Mouse (Mus musculus) heart, embryonic 11.5 days (tissue): Measurements from ENCODE around the gene Flcn. TPM values are rescaled to one million over a fixed set of nuclear protein-coding genes. Genes with fewer than 3 reads are reported as not detected.

ENCODE experiments used
- ATAC-seq: fragments of 200-750 bp; cut with Nextera tagmentation; replicated peaks from 2 replicates; pipeline ENCODE4 v1.8.0; 2017; ENCODE audit warnings: moderate library complexity; ENCODE audit not compliant: insufficient number of reproducible peaks, low FRiP score, low TSS enrichment
- H3K27ac ChIP-seq: fragments of 300-500 bp; sonication (generic); 2 replicates; pipeline ENCODE4 v1.5.1; 2014; ENCODE audit warnings: mild to moderate bottlenecking, low read depth, low read length
- H3K27me3 ChIP-seq: fragments of 300-500 bp; sonication (generic); 2 replicates; pipeline ENCODE4 v1.6.1; 2014; ENCODE audit warnings: mild to moderate bottlenecking, low read length, mixed read lengths; ENCODE audit not compliant: control insufficient read depth, insufficient read depth
- H3K36me3 ChIP-seq: fragments of 300-500 bp; sonication (generic); 2 replicates; pipeline ENCODE4 v1.6.1; 2014; ENCODE audit warnings: mild to moderate bottlenecking, low read length, moderate library complexity, mixed read lengths; ENCODE audit not compliant: control insufficient read depth, insufficient read depth
- H3K4me1 ChIP-seq: fragments of 300-500 bp; sonication (generic); 2 replicates; pipeline ENCODE4 v1.6.1; 2014; ENCODE audit warnings: low read length; ENCODE audit not compliant: control insufficient read depth, insufficient read depth
- H3K4me2 ChIP-seq: fragments of 300-500 bp; sonication (generic); 2 replicates; pipeline ENCODE4 v1.6.1; 2014; ENCODE audit warnings: mild to moderate bottlenecking, moderate library complexity
- H3K4me3 ChIP-seq: fragments of 300-500 bp; sonication (generic); 2 replicates; pipeline ENCODE4 v1.5.1; 2014; ENCODE audit warnings: low read depth, low read length
- H3K9ac ChIP-seq: fragments of 300-500 bp; sonication (generic); 2 replicates; pipeline ENCODE4 v1.6.1; 2014; ENCODE audit warnings: mild to moderate bottlenecking, low read depth, low read length, moderate library complexity
- H3K9me3 ChIP-seq: fragments of 300-500 bp; sonication (generic); replicated peaks from 2 replicates; pipeline ENCODE4 v1.6.1; 2016; ENCODE audit warnings: low read length; ENCODE audit not compliant: control insufficient read depth
- WGBS: fragments of 180-500 bp; shearing (Covaris S2); extraction: QIAGEN DNeasy Blood & Tissue Kit; methylation state at CpG from one replicate; pipeline ENCODE4 v1.1.7; 2014; ENCODE audit not compliant: insufficient replicate concordance; 5-methylcytosine and 5-hydroxymethylcytosine counted together
- polyA plus RNA-seq: library from polyadenylated mRNA; unstranded; fragments of >200 nt; fragmentation: Nextera tagmentation; extraction: Ambion mirVana; gene quantifications from 2 replicates; pipeline ENCODE4 v1.2.1, GENCODE M21; 2014

Gene Flcn
- polyA plus RNA-seq, 1 experiment from 2014 or later: 21.4 TPM

GRCm38 (mm10) chr11:59769738-59770137 is 40.1 kb downstream of the Flcn start:
- Histone ChIP-seq H3K27ac (no peak overlapping the region), H3K27me3 (no peaks in the 10 kb centered on the region), H3K36me3 (peaks cover 49% of the 10 kb centered on the region), H3K4me2 (no peak overlapping the region), H3K4me3 (no peak overlapping the region), H3K4me1 (peaks cover 11% of the 10 kb centered on the region; the same call in 1 of the 2 replicates), H3K9ac (no peak overlapping the region), H3K9me3 (no peaks in the 10 kb centered on the region)
- ATAC-seq: no peak
- 44% methylated on average over 6 of the region's 6 CpGs for WGBS

- Histone ChIP-seq H3K4me2 (no peak overlapping the region), H3K4me3 (no peak overlapping the region), H3K9me3 (no peaks in the 10 kb centered on the region), H3K27ac (no peak overlapping the region; the same call in 1 of the 2 replicates), H3K4me1 (peaks cover 11% of the 10 kb centered on the region; the same call in 1 of the 2 replicates), H3K9ac (no peak overlapping the region), H3K27me3 (no peaks in the 10 kb centered on the region), H3K36me3 (peaks cover 49% of the 10 kb centered on the region)
- 81% methylated on average over 2 of the region's 2 CpGs for WGBS
- ATAC-seq: no peak
Measured at GRCm38 (mm10) chr11:59769307-59769706, 40.5 kb downstream of the Flcn start.

DNA sequence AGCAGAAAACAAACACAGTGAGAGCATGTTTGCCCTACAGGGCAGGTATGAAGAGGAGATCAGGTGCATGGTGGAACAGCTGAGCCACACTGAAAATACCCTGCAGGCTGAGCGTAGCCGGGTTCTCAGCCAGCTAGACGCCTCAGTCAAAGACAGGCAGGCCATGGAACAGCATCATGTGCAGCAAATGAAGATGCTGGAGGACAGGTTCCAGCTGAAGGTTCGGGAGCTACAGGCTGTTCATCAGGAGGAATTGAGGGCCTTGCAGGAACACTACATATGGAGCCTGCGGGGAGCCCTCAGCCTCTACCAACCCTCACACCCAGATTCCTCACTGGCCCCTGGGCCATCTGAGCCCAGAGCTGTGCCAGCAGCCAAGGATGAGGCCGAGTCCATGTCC is 49.0 kb downstream of the Flcn start:
- H3K27ac ChIP-seq: no peak overlapping the region
- H3K27me3 ChIP-seq: no peaks in the 10 kb centered on the region
- peaks cover 16% of the 10 kb centered on the region for H3K4me1 ChIP-seq
- ATAC-seq: no peak
- no peak overlapping the region for H3K9ac ChIP-seq
- H3K4me2 ChIP-seq: no peak overlapping the region
- WGBS: 96% methylated on average over 6 of the region's 6 CpGs
- no peak overlapping the region for H3K4me3 ChIP-seq
- H3K9me3 ChIP-seq: no peaks in the 10 kb centered on the region
- peaks cover 51% of the 10 kb centered on the region for H3K36me3 ChIP-seq

DNA sequence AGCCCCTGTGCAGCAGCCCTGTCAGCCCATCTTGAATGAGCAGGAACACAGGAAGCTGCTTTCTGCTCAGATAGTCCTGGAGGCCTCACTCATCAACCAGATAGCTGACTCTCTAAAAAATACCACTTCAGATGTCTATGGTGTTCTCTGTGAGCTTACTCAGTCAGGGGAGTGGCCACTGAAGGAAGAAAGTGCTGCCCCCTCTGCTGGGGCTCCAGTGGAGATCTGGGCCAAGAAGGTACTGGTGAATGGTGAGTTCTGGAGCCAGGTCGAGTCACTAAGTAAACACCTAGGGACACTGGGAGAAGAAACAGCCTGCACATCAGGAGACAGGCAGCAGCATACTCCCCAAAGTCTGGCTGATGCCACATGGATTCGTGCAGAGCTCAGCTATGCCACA is 50.2 kb downstream of the Flcn start:
- no peak for ATAC-seq
- peaks cover 47% of the 10 kb centered on the region for H3K36me3 ChIP-seq
- peaks cover 16% of the 10 kb centered on the region for H3K4me1 ChIP-seq
- H3K27me3 ChIP-seq: no peaks in the 10 kb centered on the region
- peak overlapping the region; percentile 16; the same call in 1 of the 2 replicates for H3K4me2 ChIP-seq
- no peak overlapping the region for H3K9ac ChIP-seq
- H3K9me3 ChIP-seq: no peaks in the 10 kb centered on the region
- no peak overlapping the region for H3K27ac ChIP-seq
- WGBS: 80% methylated on average over 2 of the region's 2 CpGs
- H3K4me3 ChIP-seq: no peak overlapping the region

DNA sequence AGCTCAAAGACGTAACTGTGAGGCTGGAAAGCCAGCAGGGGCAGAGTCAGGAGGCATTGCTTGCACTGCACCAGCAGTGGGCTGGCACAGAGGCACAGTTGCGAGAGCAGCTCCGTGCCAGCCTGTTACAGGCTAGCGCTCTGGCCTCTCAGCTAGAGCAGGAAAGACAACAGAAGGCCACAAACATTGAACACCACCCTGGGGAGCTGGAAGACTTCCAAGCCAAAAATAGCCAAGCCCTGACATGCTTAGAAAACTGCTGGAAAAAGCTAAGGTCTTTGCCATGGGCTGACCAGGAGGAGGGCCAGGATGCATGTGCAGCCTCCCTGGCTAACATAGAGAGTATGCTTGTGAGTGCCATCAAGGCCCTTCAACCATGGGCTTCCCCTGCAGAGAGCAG is 50.6 kb downstream of the Flcn start:
- H3K27me3 ChIP-seq: no peaks in the 10 kb centered on the region
- H3K36me3 ChIP-seq: peaks cover 47% of the 10 kb centered on the region
- H3K4me3 ChIP-seq: no peak overlapping the region
- H3K4me2 ChIP-seq: peak overlapping the region; percentile 16; the same call in 1 of the 2 replicates
- ATAC-seq: no peak
- WGBS: 65% methylated on average over 4 of the region's 4 CpGs
- H3K27ac ChIP-seq: no peak overlapping the region
- peak overlapping the region; percentile 31; the same call in 1 of the 2 replicates for H3K9ac ChIP-seq
- peaks cover 16% of the 10 kb centered on the region for H3K4me1 ChIP-seq
- H3K9me3 ChIP-seq: no peaks in the 10 kb centered on the region

DNA sequence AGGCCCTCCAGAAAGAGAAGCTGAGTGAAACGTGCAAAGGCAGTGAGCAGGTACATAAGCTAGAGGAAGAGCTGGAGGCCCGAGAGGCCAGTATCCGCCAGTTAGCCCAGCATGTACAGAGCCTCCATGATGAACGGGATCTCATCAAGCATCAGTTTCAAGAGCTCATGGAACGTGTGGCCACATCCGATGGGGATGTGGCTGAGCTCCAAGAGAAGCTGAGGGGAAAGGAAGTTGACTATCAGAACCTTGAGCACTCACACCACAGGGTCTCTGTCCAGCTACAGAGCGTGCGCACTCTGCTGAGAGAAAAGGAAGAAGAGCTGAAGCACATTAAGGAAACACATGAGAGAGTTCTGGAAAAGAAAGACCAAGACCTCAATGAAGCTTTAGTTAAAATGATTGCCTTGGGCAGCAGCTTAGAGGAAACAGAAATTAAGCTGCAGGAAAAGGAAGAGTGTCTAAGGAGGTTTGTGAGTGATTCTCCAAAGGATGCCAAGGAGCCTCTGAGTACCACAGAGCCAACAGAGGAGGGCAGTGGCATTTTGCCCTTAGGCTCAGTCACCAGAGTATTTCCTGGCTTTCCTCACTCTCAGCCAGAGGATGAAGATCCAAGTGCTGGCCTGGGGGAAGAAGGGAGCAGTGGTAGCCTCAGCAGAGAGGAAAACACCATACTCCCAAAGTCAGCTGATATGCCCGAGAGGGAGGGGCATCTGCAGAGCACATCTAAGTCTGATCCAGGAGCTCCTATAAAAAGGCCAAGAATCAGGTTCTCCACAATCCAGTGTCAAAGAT is 51.4 kb downstream of the Flcn start:
- no peak overlapping the region; the same call in 1 of the 2 replicates for H3K9ac ChIP-seq
- no peaks in the 10 kb centered on the region for H3K9me3 ChIP-seq
- peaks cover 16% of the 10 kb centered on the region for H3K4me1 ChIP-seq
- ATAC-seq: no peak
- H3K27me3 ChIP-seq: no peaks in the 10 kb centered on the region
- peaks cover 44% of the 10 kb centered on the region for H3K36me3 ChIP-seq
- no peak overlapping the region for H3K4me3 ChIP-seq
- 84% methylated on average over 9 of the region's 9 CpGs for WGBS
- H3K27ac ChIP-seq: peak overlapping the region; percentile 15; the same call in 1 of the 2 replicates
- no peak overlapping the region for H3K4me2 ChIP-seq

- no peak for ATAC-seq
Measured at GRCm38 (mm10) chr11:59756351-59756750, 53.5 kb downstream of the Flcn start.

DNA sequence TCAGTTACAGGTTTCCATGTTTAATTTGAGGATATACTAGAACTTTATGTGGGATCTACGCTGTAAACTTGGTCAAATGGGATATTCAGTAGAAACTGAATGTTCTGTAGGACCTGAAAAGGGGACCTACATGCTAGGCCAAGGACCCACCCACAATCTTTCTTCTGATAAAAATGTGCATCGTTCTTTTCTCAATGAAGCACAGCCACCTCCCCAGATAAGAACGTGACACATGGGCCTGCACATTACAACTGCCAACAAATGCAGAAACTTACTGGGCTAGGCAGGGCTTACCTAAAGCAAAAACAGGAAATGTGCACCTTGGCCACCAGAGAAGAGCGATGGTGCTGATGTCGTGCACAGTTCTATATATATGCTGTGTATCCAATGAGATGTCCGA is 55.3 kb downstream of the Flcn start:
- Histone ChIP-seq H3K27me3 (no peaks in the 10 kb centered on the region), H3K4me3 (no peak overlapping the region), H3K36me3 (peaks cover 42% of the 10 kb centered on the region), H3K4me2 (no peak overlapping the region), H3K27ac (no peak overlapping the region), H3K4me1 (peaks cover 11% of the 10 kb centered on the region), H3K9me3 (no peaks in the 10 kb centered on the region), H3K9ac (no peak overlapping the region)
- ATAC-seq: no peak
- 93% methylated on average over 6 of the region's 6 CpGs for WGBS

More at GRCm38 (mm10) chr11:59756351-59756750, 53.5 kb downstream of the Flcn start:
- H3K27ac ChIP-seq: no peak overlapping the region
- H3K36me3 ChIP-seq: peaks cover 52% of the 10 kb centered on the region
- H3K27me3 ChIP-seq: no peaks in the 10 kb centered on the region
- 87% methylated on average over 4 of the region's 4 CpGs for WGBS
- H3K9me3 ChIP-seq: no peaks in the 10 kb centered on the region
- H3K4me2 ChIP-seq: no peak overlapping the region
- no peak overlapping the region for H3K4me3 ChIP-seq
- no peak overlapping the region for H3K9ac ChIP-seq
- H3K4me1 ChIP-seq: peaks cover 16% of the 10 kb centered on the region

DNA sequence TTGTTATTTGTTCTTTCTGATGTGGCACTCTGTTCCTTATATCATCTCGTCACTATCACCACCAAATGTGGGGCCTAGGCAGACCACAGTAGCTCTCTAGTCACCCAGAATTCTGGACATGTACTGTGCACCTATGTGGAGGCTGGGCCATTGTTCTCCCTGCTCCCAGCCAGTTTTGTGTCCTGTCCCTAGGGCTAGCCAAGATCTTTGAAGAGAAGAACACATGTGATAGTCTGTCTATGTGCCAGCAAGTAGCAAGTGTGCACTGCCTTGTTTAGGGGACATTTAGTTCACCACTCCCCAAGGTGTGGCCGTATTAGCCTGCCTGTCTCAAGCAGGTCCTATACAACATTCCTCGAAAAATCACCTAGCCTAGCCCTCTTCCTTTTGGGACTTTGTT is 60.8 kb downstream of the Flcn start:
- no peak overlapping the region for H3K9ac ChIP-seq
- H3K27ac ChIP-seq: no peak overlapping the region
- H3K36me3 ChIP-seq: peaks cover 34% of the 10 kb centered on the region
- H3K27me3 ChIP-seq: no peaks in the 10 kb centered on the region
- H3K4me2 ChIP-seq: no peak overlapping the region
- no peaks in the 10 kb centered on the region for H3K4me1 ChIP-seq
- H3K4me3 ChIP-seq: no peak overlapping the region
- H3K9me3 ChIP-seq: no peaks in the 10 kb centered on the region
- no peak for ATAC-seq
- 89% methylated on average over 3 of the region's 3 CpGs for WGBS
